Mouse (Mus musculus) 3134 (cell line): ENCODE measurements around the gene Rgs3.

ENCODE experiments used
- DNase-seq: peaks from one replicate; pipeline ENCODE4 v3.0.0-alpha.2; 2011; ENCODE audit warnings: low spot score; ENCODE audit not compliant: insufficient read length; ENCODE audit errors: extremely low read depth

Gene Rgs3

GRCm38 (mm10) chr4:62709448-62709847 is 149.8 kb downstream of the Rgs3 start:
- no peak for DNase-seq

- DNase-seq, result no peak
Measured at GRCm38 (mm10) chr4:62711159-62711558, 151.5 kb downstream of the Rgs3 start.

DNA sequence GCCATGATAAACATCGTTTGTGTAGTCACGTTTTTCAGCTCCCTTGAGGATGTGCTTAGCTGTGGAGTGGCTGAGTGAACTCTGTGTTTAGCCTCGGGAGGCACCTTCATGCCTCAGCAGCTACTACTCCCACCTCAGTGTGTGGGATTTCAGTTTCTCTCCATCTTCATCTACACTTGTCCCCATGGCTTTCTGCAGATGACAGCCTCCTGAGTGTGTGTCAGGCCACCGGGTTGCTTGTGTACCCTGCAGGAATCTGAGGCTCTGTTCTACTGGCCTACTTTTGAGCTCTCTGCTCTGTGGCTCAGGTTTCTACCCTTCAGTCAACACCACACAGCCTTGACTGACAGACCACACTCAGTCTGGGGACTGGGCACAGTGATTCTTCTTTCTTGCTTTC is 151.9 kb downstream of the Rgs3 start:
- no peak for DNase-seq

DNA sequence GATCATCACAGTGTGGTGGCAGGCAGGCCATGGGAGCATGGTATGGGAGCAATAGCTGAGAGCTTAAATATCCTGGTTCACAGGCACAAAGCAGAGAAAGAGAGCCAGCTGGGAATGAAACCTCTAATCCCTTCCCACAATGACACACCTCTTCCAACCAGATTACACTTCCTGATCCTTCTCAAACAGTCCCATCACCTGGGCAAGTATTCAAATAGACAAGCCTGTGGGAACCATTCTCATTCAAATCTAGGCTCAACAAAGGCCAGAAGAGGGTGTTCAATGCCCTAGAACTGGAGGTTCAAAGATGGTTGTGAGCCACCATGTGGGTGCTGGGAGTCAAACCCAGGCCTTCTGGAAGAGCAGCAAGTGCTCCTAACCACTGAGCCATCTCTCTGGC is 161.2 kb downstream of the Rgs3 start:
- DNase-seq, result no peak

DNA sequence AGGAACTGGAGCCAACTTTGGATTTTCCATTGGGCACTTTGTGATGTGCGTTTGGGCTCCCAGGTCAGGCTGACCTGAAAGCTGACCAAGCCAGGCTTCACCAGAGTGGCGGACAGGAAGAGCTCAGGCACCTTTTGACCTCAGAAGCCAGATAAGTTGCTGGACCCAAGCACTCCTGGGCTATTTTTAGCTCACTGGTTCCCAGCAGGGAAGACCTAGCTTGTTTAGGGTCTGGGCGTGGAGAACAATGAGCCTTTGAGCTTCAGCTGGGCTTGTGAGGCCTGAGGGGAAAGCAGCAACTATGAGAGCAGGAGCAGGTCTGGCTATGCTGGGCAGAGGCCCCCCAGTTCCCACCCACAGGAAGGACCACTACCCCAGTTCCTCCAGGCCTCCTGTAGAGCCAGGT is 162.4 kb downstream of the Rgs3 start:
- no peak for DNase-seq

DNA sequence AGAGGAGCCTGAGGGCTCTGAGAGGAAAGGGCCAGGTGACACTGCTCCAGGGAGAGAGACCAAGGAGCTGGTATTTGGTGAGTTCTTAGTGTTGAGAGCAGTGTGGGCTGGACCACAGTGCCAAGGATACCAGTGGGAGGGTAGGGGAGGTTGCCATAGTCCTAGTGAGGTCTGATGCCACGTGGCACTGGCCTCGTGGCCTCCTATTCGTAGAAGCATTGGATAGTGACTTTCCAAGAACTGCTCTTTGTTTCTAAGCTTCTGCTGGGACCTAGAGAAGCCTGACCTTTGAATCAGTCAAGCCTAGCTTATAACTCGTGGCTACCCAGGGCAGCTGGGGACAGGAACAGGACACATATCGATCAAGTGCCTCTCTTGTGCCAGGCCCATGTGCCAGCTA is 164.1 kb downstream of the Rgs3 start:
- no peak for DNase-seq

- DNase-seq, result no peak
Measured at GRCm38 (mm10) chr4:62726282-62726937, 166.8 kb downstream of the Rgs3 start.

GRCm38 (mm10) chr4:62727541-62728303 is 168.1 kb downstream of the Rgs3 start:
- no peak for DNase-seq

- no peak for DNase-seq
Measured at GRCm38 (mm10) chr4:62728471-62728870, 168.8 kb downstream of the Rgs3 start.

DNA sequence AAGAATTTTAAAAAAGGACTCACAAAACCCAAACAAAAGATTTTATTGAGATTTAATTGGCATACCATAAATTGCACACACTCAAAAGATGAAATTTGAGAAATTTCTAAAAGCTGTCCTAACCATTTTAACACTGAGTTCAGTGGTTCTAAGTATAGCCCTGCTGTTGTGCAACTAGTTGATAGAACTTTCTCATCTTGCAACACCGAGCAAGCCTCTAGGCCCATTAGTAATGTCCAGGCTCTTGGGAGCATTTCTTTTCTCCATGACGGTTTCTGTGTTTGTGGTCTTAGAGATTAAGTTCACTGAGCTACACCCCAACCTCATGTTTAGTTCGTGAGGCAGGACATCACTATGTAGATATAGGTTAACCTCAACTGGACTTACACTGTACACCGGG is 169.5 kb downstream of the Rgs3 start:
- DNase-seq, result peak; percentile 45

DNA sequence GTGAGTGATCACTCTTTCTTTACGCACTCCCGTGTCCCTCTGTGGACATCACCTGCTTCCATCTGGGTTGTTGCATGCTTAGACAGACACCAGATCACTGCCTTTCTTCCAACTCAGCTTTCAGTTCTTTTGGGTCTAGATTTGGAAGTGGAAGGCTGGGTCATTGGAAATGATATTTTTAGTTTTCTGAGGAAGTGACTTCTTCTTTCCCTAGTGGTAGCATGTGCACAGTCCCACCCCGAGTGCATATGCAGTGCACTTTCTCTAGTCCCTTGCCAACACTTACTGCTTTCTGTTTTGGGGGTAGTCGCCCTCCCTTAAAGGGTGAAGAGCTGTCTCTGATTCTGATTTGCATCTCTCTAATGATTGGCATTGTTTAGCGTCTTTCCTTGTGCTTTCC is 170.3 kb downstream of the Rgs3 start:
- no peak for DNase-seq

DNA sequence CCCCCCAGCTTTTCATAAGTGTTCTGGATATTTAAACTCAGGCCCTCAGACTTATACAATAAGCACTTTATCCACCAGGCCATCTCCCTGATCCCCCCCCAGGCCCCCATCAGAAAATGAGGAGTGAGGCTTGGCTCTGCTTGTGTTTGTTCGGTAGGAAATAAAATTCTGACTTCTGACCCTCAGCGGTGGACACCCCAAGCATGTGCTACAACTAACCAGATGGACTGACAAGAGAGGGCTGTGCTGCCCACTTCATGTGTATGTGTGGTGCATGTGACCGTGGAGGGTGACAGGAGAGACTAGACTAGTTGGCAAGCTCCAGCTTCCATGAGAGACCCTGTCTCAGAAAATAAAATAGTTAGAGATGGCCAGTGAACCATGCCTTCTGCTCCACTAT is 171.2 kb downstream of the Rgs3 start:
- DNase-seq, result no peak

GRCm38 (mm10) chr4:62731531-62732063 is 171.9 kb downstream of the Rgs3 start:
- DNase-seq, result no peak

DNA sequence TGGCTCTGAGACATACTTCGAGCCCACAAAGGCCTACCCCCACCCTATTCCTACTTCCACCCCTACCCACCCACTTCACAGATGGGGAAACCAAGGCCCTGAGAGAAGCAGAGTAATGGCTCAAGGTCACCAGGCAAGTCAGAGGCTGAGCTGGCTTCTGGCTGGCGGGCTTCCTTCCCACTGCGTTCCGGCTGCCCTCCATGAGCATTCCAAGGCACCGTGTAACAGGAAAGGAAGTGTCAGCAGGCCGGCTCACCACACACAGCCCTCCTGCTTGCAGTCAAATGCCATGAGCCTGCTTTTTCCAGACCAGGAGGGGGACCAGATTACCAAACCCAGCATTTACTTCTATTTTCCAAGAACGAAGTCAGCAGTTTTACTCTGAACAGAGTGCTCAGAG is 172.4 kb downstream of the Rgs3 start:
- DNase-seq, result peak; percentile 73

- peak; percentile 78 for DNase-seq
Measured at GRCm38 (mm10) chr4:62732840-62733239, 173.2 kb downstream of the Rgs3 start.

- DNase-seq, result no peak
Measured at GRCm38 (mm10) chr4:62733938-62734337, 174.3 kb downstream of the Rgs3 start.

- DNase-seq, result peak; percentile 58
Measured at GRCm38 (mm10) chr4:62735291-62735690, 175.6 kb downstream of the Rgs3 start.

GRCm38 (mm10) chr4:62735878-62736277 is 176.2 kb downstream of the Rgs3 start:
- no peak for DNase-seq

DNA sequence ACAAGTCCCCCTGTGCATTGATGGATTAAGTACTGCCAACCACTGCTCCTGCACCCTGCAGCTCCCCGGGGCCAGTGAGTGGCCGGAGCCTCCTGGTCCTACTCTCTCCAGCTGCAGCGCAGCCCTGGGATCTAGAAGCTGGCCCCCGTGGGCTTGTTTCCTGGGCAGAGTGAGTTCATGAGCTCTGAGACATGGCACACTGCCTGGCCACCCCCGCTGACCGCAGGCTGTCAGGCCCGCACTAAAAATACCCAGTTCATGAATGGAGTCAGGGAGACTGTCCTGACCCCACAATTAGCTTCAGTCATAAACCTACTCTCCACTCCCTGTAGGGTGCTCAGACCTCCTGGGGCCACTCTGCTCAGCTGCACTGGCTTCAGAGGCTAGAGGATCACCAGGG is 176.8 kb downstream of the Rgs3 start:
- DNase-seq, result peak; percentile 88

DNA sequence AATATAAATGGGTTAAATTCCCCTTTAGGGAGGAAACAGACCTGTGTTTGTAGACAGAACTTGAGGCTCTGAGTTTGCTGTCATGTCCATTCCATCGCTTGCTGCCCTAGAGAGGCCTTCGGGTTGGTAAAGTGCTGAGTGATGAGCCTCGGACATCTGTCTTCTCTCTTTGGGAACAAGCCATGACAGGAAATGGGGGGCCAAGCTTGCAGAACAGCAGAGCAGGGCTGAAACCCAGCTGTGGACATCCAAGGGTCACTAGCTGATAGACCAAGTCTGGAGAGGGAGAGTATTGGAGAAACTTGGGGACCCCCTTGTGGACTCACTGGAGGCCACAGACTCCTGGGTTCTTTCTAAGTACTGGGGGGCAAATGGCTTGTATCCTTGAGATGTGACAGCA is 177.3 kb downstream of the Rgs3 start:
- no peak for DNase-seq

DNA sequence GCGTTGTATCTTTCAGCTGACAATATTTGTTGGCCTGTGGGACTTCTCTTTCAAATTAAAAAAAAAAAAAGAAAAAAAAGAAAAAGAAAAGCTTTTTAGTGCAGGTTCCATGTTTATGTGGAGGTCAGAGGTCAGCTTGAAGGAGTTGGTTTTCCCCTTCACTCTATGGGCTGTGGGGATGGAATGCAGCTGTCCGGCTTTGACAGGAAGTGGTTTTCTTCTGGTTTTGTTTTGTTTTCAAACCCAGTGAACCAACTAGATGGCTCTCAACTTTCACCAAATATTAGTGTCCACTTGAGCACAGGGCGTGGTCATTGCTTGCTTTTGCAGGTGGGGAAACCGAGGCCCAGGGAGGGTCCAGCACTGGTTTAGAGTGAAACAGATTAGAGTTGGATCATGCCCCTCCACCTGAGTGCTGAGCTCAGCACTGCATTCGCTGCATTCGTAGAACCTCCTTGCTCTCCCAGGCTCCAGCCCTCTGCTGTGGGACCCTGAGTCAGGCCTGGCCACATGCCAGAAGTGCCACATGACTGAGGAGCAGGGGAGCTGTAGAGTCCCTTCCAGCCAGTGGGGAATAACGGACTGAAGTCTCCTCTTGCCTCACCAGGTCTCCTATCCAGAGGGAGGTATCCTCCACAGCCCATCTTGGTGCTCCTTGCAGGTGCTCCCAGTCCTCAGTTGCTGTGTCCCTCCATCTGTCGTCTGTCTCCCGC is 178.5 kb downstream of the Rgs3 start:
- DNase-seq, result peak; percentile 89
